Mouse (Mus musculus): ENCODE measurements at regions not wholly inside any gene's neighbourhood (a gene's known extent, or its start where the extent isn't known, plus 50 kb on each side); places are given as distances from the start of the nearest gene placed in this dataset.

DNA sequence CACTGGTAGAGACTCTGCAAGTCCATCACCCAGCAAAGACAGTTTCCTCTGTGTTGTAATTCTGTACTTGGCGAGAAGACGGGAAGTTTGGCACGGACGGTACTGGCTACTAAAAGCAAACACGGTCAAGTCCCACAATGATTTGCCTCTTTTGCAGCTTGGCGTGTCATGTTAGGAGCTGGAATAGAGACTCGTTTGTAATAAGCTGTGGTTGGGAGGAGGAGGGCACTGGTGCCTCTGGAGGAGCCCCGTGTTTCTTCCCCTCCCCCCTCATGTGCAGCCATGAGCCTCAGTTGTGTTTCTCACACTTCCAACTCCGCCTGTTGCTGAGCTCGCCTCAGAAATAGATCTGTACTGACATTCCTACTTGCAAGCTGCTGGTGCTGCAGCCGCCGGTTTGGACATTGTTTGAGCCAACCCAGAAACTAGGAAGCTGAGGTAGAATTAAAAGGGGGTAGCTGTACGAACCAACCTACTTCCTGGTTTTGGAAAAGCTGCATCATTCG lies 236.8 kb upstream of the Prickle1 start:
- TF ChIP-seq CTCF (IDR thresholded peaks at IDR 0.05) = no peak
- no peak for TF ChIP-seq POLR2A (IDR thresholded peaks at IDR 0.05; ENCODE audit: insufficient read depth, low read depth, low read length)
- no peak for TF ChIP-seq EP300 (IDR thresholded peaks at IDR 0.05; ENCODE audit: insufficient read depth, low read depth, low read length)
